Mouse (Mus musculus): ENCODE results near the gene Sema4c.

DNA sequence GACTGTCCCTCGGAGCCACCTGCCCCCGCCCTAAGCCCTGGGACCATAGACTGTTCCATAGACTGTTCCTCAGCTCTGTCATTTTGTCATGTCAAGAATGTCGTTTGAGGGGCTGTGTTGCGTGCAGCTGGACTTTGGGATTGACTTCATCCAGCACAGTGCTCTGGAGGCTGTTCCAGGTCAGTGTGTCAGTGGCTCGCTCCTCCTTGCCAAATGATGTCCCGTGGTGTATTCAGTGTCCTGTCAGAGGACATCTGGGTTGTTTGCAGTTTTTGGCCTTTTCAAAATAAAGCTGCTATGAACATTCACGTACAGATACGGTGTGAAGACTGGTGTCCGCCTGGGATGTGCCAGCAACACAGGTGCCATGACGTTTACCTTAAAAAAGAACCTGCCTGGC, 31.2 kb downstream of the Sema4c start:
- no peak for TF ChIP-seq CTCF (IDR thresholded peaks at IDR 0.05; ENCODE audit: control insufficient read depth, insufficient read depth, insufficient replicate concordance, low read depth, low read length)
- TF ChIP-seq POLR2A (IDR thresholded peaks at IDR 0.05; ENCODE audit: control insufficient read depth, low read depth, low read length): no peak

All from testis, adult 2 months (tissue).